Mouse (Mus musculus) myocyte (in vitro differentiated cells): ENCODE results near the gene Tff3.

Source experiments
- CEBPB ChIP-seq: IDR thresholded peaks from 2 replicates; pipeline ENCODE4 v1.6.1; 2011; ENCODE audit warnings: mild to moderate bottlenecking, moderate library complexity; ENCODE audit not compliant: poor library complexity, insufficient read depth, severe bottlenecking
- E2F4 ChIP-seq: IDR thresholded peaks from one replicate; pipeline ENCODE4 v1.6.1; 2011; ENCODE audit warnings: mild to moderate bottlenecking, control low read depth, moderate library complexity; ENCODE audit not compliant: insufficient read depth
- MAX ChIP-seq: IDR thresholded peaks from one replicate; pipeline ENCODE4 v1.6.1; 2011; ENCODE audit warnings: low read depth, mild to moderate bottlenecking, control low read depth
- POLR2A ChIP-seq: IDR thresholded peaks from one replicate; pipeline ENCODE4 v1.6.1; 2011; ENCODE audit warnings: low read depth, mild to moderate bottlenecking, control low read depth, moderate library complexity; ENCODE audit not compliant: insufficient read length
- TCF12 ChIP-seq: IDR thresholded peaks from one replicate; pipeline ENCODE4 v1.6.1; 2011; ENCODE audit warnings: mild to moderate bottlenecking, control low read depth; ENCODE audit not compliant: poor library complexity, insufficient read depth, severe bottlenecking

DNA sequence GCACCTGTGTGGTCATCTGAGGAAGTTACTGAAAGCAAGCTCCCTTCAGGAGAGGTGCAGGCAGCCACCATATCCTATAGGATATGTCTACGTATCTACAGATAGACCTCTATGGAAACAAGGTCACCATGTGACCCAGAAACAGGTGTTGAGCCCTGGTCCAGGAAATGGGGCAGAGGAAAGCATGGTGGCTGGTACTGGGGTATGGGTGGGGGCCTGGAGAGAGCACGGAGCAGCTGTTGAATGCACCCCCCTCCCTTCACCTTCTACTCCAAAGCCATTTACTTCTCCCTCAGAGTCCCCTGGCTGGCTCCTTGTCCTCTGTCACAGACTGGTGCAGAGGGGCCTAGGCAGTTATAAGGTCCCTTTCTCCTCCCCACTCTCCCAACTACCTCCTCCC is 34.4 kb upstream of the Tff3 start:
- TF ChIP-seq CEBPB (no peak), TCF12 (no peak), E2F4 (no peak), POLR2A (no peak), MAX (no peak)
